Mouse (Mus musculus) heart, postnatal 0 days (tissue): Measurements from ENCODE around the gene Vsnl1.

Source experiments
- CTCF ChIP-seq: IDR thresholded peaks from 2 replicates; pipeline ENCODE4 v1.5.1; 2016; ENCODE audit warnings: antibody characterized with exemption, control low read depth, low read depth
- EP300 ChIP-seq: IDR thresholded peaks from 2 replicates; pipeline ENCODE4 v1.6.1; 2016; ENCODE audit warnings: antibody characterized with exemption, low read depth

GRCm38 (mm10) chr12:11437266-11437906, 973 bp upstream of the Vsnl1 start:
- TF ChIP-seq CTCF (peak; percentile 62), EP300 (no peak)
